Mouse (Mus musculus) layer of hippocampus, adult 2 months (tissue): ENCODE measurements at regions not wholly inside any gene's neighbourhood (a gene's known extent, or its start where the extent isn't known, plus 50 kb on each side); places are given as distances from the start of the nearest gene placed in this dataset.

Source experiments
- DNase-seq, 2 experiments: peaks; one replicate each; pipeline ENCODE4 v3.0.0; 2022; ENCODE audit warnings: low spot score in 2 of 2
- H3K27ac ChIP-seq: fragments of 200-600 bp; 2 replicates; pipeline ENCODE4 v1.8.1; 2022
- H3K4me3 ChIP-seq: fragments of 200-600 bp; 2 replicates; pipeline ENCODE4 v1.8.1; 2022; ENCODE audit warnings: mild to moderate bottlenecking
- CTCF ChIP-seq: fragments of 200-600 bp; conservative IDR thresholded peaks from 2 replicates; pipeline ENCODE4 v1.8.1; 2022; ENCODE audit warnings: antibody characterized with exemption, mild to moderate bottlenecking, moderate library complexity

DNA sequence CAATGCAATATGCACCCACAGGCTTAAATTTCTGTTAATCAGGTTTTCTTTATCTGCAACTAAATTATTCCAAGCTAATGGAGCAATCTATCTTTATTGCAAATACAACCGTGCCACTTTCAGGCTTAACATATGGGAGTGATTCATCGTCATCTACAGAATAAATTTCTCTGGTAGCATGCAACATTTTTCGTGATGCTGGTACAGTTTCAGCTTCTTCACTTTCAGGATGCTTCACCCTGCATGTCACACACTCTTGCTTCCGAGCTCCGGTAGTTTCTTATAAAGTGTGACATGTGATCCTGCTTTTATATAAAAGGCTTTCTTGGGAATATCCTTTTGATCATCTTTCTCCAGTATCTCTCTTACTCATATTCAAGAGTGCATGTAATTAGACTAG lies 2637.4 kb upstream of the Gm7489 start:
- no peak for TF ChIP-seq CTCF
- Histone ChIP-seq H3K4me3 (no peak overlapping the region), H3K27ac (no peak overlapping the region)
- DNase-seq = no peak

DNA sequence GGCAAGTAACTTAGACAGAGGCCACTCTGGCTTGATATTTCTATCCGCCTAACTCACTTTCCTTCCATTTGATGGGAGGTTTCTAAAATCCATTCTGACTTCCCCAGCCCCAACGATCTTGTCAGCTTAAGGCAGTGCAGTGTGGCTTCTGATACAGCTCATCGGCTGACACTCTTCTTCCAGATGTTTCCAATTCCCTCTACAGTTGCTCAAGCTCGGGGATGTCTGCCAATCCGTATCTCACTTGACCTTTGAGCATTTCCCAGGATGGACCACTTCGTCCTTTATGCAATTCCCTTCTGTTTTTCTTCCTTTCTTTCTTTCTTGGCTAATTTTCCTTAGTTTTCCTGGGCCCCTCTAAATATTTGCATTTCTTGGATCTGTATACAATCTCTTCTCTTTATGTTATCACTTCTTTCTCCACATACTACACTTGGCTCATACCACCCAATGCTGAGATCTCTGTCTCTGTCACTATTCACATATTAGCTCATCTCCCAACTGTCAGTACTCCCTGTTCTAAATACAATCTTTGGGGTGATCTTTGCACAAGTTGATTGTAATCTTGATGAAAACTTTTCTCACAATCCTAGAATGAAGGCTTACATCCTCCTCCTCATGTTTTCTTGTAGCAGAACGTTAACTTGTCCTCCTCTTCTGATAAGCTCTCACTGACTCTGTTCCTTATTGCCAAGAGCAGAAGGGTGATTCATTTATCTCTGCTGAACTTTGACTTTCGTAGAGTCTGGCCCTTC lies 2636.5 kb upstream of the Gm7489 start:
- H3K27ac ChIP-seq = no peak overlapping the region
- no peak for TF ChIP-seq CTCF
- no peak for DNase-seq
- H3K4me3 ChIP-seq = no peak overlapping the region

DNA sequence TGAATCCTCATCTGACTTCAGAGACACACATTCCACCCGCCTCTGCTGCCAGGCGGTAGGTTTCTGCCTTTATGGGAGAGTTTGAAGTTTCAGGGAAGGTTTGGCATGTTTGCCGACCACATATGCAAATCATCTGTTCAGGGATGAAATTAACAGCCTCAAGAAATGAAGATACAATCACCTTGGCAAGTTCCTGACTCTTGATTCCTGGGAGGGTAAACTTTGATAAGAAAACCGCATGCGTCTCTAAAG lies 2636.0 kb upstream of the Gm7489 start:
- Histone ChIP-seq H3K4me3 (no peak overlapping the region), H3K27ac (no peak overlapping the region)
- no peak for DNase-seq
- TF ChIP-seq CTCF = no peak

DNA sequence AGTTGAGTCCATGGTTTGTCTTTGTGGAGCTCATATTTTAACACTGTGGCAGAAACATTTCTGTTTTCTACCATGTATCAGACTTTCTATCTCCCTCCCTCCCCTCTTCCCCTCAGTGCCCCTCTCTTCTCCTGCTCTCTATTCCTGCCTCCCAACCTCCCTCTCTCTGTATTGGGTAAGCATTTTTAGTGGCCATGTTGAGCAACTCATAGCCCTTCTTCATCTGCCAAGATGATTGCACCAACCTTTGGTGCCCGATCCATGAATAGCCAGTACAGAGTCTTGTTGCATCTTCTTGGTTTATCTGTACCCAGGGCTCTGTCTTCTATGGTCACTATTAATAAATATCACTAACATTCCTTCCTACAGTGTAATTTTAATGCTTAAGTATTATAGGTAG lies 2630.6 kb upstream of the Gm7489 start:
- TF ChIP-seq CTCF = no peak
- Histone ChIP-seq H3K27ac (no peak overlapping the region), H3K4me3 (no peak overlapping the region)
- DNase-seq = no peak

DNA sequence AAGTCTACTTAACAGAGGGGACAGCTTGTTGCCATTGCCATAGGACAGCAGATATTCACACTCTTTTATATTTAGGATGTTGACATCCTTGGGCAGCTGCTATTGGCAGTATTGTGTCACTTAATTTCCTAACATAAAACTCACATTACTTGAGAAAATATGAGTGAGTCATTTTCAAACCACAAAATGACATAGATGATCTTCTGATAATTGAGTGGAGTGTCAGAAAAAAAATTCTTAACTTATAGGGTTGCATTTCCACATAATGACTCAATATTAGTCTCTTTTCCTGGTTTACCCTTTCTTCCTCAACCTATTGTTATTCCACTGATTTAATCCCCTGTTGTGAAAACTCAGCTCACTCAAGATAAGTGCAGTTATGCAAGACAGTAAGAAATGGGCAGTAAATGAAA lies 2629.5 kb upstream of the Gm7489 start:
- Histone ChIP-seq H3K27ac (no peak overlapping the region), H3K4me3 (no peak overlapping the region)
- no peak for TF ChIP-seq CTCF
- DNase-seq = no peak

DNA sequence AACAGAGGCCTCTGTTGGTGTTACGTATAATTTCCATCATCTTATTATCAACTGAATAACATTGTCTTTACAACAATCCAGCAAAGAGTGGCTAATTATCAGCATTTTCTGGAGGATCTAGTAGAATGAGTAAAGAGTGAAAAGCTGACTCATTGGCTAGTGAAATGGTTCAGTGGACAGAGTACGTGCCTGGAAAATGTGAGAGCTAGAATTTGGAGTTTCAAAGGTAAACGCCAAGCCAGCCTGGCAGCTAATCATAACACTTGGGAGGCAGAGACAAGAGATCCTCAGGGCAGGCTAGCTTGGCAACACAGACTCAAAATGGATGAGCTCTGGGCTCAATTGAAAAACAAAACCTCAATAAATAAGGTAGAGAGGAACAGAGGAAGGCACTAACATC lies 2628.0 kb upstream of the Gm7489 start:
- H3K27ac ChIP-seq = no peak overlapping the region
- no peak overlapping the region for H3K4me3 ChIP-seq
- TF ChIP-seq CTCF = no peak
- DNase-seq = no peak

DNA sequence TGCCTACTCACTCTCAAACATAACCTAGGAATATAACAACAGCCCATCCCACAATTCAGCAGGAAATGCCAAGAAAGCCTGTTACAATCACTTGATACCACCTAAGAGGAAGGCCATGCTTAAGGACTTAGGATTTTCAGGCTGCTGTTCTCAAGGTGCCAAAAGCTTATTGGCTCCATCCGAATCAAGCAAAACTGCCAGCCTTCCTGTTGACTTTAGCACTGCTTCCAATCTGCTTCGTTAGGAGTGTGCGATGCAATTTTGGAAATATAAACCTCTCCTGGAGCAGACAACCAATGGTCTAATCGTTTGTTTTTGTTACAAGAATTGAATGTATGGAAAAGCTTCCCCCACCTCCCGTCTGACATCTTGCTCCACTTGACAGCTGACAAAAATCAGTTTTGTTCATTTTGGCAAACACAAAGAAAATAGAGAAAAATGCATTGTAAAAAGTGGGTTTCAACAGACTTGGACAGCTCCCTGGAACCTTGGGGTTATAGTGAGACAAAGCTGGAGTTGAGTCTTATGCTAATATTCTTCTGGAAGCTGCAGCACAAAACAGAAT lies 2620.0 kb upstream of the Gm7489 start:
- no peak overlapping the region for H3K4me3 ChIP-seq
- TF ChIP-seq CTCF = no peak
- no peak for DNase-seq
- no peak overlapping the region for H3K27ac ChIP-seq

DNA sequence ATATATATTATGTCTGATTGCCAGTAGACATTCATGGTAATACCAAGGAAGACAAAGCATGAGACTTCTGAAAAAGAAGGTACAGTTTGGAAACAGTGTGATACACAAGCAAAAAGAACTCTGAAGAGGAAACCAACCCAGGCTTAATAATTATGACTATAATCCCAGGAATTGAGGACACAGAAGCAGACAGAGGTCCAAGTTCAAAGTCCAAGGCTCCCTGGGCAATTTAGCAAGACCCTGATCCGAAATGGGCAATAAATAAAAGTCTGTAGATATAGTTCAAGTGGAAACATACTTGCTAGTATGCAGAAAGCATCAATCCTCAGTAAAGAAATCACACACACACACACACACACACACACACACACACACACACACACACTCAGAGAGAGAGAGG lies 2618.7 kb upstream of the Gm7489 start:
- DNase-seq = no peak
- no peak overlapping the region for H3K4me3 ChIP-seq
- no peak for TF ChIP-seq CTCF
- H3K27ac ChIP-seq = no peak overlapping the region

DNA sequence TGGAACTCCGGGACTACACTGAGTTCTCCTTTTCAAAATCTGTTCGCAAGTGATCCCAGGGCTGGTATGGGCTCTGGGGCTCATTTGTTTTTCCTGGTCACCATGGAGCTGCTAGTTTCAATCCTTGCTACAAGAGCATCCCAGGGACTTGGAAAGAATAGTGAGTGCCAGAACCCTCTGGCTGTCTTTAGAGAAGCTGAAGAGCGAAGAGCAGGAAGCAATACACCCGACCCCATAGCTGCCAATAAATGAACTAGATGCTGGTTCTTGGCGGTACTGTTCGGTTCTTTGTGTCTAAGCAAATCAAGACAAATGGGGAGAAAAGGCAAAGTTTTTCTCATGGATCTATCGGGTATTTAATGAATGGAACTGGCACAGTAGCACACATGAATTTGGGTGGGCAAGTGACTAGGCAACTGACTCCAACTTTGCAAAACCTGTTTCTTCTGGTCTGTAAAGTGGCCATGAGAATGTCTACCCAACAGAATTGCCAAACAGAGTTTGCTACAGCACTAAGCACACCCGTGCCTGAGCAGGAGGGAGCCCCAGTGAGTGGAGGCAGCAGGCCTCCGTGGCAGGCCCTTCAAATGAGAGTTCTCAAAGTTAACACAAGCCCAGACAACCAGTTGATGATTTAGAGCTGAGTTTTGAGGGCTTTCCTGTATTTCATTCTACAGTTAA lies 2612.9 kb upstream of the Gm7489 start:
- DNase-seq = no peak
- peak overlapping the region; percentile 3; the same call in 1 of the 2 replicates for H3K4me3 ChIP-seq
- TF ChIP-seq CTCF = no peak
- H3K27ac ChIP-seq = 0 out of 2 replicates have a peak overlapping the region, but pooled peaks have one; percentile 15

DNA sequence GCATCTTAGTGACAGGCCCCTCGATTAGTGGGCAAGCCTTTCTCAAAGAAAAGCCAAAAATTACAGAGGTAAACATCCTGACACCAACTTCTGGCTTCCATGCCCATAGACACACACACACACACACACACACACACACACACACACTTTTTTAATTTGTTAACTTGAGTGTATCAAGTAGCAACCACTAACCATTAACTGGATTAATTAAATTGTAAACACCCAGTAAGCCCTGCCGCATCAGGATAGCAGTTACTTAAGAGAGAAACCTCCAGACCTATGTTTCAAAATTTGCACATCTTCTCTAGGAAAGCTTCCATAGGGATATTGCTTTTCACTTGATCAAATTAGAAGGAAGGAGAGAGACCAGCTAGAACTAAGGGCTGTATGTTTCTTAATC lies 2599.4 kb upstream of the Gm7489 start:
- H3K4me3 ChIP-seq = no peak overlapping the region
- no peak for DNase-seq
- TF ChIP-seq CTCF = no peak

DNA sequence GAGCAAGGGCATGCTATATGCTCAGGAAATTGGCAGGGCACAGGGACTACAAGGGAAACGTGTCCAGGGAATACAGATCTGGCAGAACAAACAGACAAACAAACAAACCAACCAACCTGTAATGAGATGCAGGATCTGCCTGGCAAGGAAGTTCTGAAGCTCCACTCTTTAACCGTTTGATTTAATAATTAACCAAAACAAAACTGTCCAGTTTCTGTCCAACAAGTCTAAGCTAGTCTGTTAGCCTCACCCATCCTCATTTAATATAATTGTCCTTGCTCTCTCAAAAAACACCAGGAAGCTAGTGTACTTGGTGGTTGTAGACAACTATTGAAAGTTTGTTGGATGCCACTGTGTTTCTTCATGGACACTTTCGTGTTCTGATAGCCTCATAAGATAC lies 2598.4 kb upstream of the Gm7489 start:
- H3K27ac ChIP-seq = no peak overlapping the region
- no peak overlapping the region for H3K4me3 ChIP-seq
- DNase-seq = no peak
- no peak for TF ChIP-seq CTCF

More for the DNA sequence above, 2599.4 kb upstream of the Gm7489 start:
- H3K27ac ChIP-seq = no peak overlapping the region

DNA sequence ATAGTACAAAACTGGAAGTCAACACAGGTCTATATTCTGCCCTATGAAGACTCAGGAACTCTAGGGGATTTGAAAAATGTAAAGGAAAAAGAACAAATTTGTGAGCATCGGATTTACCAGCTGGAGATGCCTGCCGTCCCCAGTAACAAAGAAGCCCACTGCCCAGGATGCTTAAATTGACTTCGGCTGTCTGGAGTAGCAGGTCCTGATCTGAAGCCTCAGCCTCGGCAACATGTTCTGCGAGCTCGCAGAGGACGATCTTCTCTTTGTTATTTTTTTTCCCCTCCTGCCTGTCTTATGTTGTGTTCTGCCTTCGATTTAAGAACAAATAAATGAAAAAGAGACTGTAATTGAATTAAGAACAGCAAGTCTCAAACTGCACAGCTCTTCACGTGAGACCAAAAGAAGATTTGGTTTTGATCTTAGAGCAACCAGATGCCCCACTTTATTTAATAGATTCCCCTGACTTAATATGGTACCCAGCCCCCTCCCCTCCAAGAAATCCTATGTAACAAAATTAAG lies 2595.7 kb upstream of the Gm7489 start:
- no peak for DNase-seq
- H3K4me3 ChIP-seq = no peak overlapping the region
- H3K27ac ChIP-seq = 0 out of 2 replicates have a peak overlapping the region, but pooled peaks have one; percentile 20
- no peak for TF ChIP-seq CTCF

DNA sequence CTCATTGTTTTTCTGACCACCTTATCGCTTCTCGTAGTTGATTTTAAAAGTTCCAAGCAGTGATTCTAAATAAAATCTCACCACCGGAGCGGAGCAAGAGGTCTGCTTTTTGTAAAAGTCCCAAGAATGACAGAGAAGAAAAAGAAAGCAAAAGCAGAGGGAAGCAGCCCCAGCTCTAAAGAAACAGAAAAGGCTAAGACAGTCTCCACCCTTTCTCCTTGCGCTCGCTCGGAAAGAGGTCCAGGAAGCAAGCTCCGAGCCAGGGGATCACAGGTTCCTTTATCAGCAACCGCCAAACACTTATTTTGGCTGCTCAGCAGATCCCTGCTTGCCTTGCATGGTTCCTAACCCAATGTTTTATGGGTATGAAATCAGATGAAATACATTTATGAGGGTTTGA lies 2594.8 kb upstream of the Gm7489 start:
- Histone ChIP-seq H3K4me3 (no peak overlapping the region), H3K27ac (no peak overlapping the region)
- no peak for DNase-seq
- TF ChIP-seq CTCF = no peak

DNA sequence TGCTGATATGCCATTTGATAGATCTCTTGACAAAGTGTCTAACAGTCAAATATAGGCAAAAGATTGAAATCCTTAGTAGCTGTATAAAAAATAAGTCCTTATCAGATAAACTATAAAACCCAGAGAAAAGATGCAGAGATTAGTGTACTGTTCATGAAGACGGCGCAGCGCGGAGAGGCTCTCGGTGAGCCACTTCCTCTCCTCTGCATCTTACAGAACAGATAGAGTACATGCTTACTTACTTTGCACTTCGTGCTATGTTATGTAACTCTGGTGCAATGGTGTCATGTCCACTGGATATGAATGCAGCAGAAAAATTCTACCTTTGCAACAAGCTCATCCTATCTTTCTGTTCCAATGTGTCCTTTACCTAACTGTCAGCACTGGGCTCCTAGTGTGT lies 2593.5 kb upstream of the Gm7489 start:
- no peak overlapping the region for H3K27ac ChIP-seq
- TF ChIP-seq CTCF = no peak
- no peak for DNase-seq
- H3K4me3 ChIP-seq = no peak overlapping the region
